Mouse (Mus musculus): ENCODE results near the gene Cacng3.

DNA sequence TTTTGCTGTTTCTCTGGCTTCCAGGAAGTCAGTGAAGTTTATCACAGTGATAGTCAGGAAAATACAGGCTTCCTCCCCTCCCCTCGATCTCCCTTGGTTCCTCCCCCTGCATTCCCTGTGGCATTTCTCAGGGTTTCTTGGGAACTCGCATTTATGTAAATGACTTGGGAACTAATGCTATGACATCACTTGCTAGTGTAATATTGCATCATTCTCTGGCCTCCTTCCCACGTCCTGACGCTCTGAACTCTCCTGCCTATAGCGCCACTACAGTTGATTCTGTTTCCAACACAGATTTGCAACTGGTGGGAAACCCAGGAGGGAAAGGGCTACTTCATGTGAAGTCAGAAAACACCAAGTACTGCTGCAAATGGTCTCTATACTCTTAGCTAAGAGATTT is 2.7 kb downstream of the Cacng3 start:
- TF ChIP-seq CTCF (IDR thresholded peaks at IDR 0.05; ENCODE audit: control insufficient read depth, insufficient read depth, low read length) (no peak), POLR2A (IDR thresholded peaks at IDR 0.05; ENCODE audit: borderline replicate concordance, control insufficient read depth, low read depth, low read length) (no peak)
